Mouse (Mus musculus): ENCODE data around the gene Cabin1.

- TF ChIP-seq POLR2A (IDR thresholded peaks at IDR 0.05; ENCODE audit: control insufficient read depth, extremely low read depth, insufficient read depth, low read length, poor library complexity) (no peak), CTCF (IDR thresholded peaks at IDR 0.05; ENCODE audit: borderline replicate concordance, control insufficient read depth, extremely low read depth, insufficient read depth, low read length, poor library complexity) (no peak)
These were observed 163.9 kb downstream of the Cabin1 start for GRCm38 (mm10) chr10:75600189-75600730.

Measured in thymus, adult 2 months (tissue).